Mouse (Mus musculus): ENCODE measurements around the gene 4930449I24Rik.
"Not testable (repeated sequence)": the region's sequence is repeated elsewhere in the genome, so short reads cannot be mapped to it uniquely, and the experiment has no call there.

The 4930449I24Rik gene

DNA sequence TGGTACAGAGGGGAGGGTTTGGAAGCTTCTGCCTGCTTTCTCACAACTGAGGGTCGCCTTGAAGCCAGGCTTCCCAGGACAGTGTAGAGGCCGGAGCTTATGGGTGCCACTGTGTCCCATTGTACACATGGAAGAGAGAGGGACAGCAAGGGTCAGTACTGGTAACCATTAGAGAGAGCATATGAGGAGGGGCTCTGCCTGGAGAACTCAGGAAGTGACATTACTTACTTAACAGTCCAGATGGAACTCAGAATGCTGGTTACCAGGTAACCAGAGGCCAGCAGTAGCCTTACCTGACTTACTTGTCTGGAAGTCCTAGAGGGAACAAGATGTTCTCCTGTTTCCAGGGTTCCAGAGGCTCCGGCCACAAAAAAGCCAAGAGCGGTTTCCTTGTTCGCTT, at the start of gene 4930449I24Rik:
Gene 4930449I24Rik, plus strand, starts transcription at position 301 of the 400 bp plus-strand sequence.
- in situ Hi-C loops (cut with MboI, MseI): not testable (repeated sequence)

DNA sequence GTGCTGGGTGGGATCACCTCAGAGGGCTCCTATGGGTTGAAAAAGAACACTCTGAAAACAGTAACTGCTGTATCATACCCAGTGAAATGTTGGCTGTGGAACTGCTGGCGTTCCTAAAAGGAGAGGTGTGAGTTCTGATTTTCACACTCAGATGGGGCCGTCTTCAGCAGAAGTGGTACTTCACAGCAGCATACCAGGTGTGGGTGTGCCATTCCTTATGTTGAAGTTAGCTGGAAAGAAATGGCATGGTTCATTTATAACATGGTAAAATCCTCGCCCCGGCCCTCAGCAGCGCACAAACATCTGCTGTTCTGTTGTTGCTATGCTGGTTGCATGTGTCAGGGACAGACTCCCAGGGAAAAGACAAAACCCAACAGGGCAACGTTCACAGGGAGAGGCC, 48.6 kb upstream of the 4930449I24Rik start:
- in situ Hi-C loops (cut with MboI, MseI): no loop called here

DNA sequence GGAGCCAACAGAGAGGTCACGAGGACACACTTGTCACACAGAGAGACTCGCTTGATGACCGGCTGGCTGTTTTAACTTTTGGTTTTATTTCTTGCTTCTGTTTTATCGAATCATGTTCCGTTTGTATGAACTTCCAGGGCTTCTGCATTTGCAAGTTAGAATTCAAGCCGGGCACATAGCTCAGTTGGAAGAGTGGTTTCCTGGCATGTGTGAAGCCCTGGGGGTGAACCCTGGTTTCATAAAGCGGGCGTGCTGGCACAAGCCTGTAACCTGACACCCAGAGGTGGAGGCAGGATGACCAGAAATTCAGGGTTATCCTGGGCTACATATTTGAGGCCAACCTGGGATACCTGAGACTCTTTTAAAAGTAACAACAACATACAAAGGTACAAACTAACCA, 40.6 kb upstream of the 4930449I24Rik start:
- in situ Hi-C loops (cut with MboI, MseI): loop anchor here (10.0 kb wide), 1 partner anchor 1397 kb away; no protein-coding TSS in a partner anchor

DNA sequence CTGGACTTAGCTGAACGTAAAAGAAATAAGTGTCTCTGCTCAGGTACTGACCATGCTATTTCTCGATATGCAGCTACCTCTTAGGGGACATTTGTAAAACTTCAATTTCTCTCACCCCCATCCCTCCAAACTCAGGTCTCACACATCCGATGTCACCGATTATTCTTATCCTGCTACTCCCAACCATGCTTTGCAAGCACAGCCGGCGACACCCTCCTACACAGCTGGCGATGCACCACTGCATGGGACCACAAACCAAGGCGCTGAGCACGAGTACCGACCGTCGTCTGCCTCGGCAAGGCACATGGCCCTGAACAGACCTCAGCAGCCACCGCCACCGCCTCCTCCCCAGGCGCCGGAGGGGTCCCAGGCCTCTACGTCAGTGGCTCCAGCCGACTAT, 35.5 kb upstream of the 4930449I24Rik start:
- in situ Hi-C loops (cut with MboI, MseI): loop anchor here (10.0 kb wide), 1 partner anchor 1402 kb away; no protein-coding TSS in a partner anchor

DNA sequence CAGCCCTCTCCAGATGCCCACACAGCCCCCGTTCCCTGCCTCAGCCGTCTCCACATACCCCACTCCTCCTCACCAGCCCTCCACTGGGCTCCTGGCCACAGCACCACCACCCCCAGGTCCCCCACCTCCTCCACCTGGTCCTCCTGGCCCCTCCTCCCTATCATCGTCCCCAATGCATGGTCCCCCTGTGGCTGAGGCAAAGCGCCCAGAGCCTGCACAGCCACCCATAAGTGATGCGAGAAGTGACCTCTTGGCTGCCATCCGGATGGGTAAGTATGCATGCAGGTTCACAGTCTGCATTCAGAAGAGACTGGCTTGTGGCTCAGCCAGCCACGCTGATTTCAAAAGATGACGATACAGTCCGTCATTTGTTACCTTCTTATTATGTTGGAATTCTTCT, 33.9 kb upstream of the 4930449I24Rik start:
- in situ Hi-C loops (cut with MboI, MseI): loop anchor here (10.0 kb wide), 1 partner anchor 1404 kb away; no protein-coding TSS in a partner anchor

DNA sequence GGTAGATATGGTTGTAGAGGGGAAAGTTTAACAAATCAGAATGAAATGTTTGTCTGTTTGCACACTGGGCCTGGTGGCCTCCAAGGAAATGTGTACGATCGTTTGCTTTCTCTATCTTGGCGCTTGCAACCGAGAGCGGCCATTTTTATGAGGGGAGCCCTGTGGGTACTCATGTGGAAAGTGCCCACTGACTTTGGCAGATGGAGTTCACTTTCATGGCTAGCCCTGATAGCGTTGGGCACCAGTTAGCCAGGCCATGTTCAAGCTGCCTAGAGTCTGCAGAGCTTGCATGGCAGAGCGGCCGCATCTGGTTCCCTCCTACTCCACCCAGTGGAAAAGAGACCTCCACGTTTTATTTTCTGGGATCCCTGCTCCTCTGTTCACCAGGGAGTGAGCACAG, 31.4 kb upstream of the 4930449I24Rik start:
- in situ Hi-C loops (cut with MboI, MseI): no loop called here

DNA sequence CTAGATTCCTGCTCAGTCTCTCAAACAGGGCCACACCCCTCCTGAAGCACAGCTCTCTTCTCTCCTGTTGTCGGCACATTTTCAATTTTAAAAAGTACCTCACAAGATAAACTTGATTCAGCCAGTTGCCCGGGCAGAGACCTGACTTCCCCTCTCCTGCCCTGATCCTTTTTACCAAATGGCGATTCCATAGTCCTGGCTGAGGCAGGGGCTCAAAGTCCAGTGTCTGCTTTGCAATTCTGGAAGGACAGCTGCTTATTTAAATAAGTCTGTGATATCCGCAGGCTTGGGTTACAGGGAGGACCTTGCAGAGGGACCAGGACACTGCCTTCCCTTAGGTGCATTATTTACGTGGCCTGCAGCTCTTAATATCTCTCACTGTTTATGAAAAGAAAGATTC, 30.9 kb upstream of the 4930449I24Rik start:
- in situ Hi-C loops (cut with MboI, MseI): no loop called here

DNA sequence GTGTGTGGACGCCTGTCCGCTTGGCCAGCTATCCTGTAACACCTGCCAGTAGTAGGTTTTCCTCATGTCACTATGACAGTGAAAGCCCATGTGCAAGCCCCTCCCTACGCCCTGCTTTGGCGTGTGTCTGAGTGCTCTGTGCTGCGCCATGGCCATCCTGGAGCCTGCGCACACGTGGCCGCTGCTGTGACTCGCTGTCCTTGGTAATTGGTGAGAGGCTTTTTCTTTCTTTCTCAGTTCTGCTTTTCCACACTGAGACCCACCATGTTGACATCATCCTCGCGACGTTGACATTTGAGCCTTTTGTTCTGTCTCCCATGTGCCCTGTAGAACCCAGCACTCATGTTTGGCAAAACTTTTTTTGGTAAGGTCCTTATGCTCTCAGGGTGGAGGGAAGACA, 30.4 kb upstream of the 4930449I24Rik start:
- in situ Hi-C loops (cut with MboI, MseI): no loop called here

DNA sequence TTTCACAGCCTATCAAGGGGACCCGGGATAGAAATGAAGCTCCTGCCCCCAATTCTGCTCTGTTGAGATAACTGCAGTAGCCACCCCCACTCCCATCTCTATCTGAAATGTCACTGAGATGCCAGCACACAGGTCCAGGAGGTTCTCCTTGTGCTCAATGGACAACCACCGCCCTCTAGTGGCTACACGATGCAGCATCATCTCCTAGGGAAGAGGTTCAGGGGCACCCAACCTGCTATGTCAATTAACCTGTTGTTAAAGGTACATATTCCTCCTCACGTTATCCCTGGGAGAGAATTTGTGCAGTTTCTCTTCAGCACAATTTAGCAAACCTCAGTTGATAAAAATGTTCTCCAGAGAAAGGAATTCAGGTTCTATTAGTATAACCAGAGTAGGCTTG, 22.6 kb upstream of the 4930449I24Rik start:
- in situ Hi-C loops (cut with MboI, MseI): not testable (repeated sequence)

DNA sequence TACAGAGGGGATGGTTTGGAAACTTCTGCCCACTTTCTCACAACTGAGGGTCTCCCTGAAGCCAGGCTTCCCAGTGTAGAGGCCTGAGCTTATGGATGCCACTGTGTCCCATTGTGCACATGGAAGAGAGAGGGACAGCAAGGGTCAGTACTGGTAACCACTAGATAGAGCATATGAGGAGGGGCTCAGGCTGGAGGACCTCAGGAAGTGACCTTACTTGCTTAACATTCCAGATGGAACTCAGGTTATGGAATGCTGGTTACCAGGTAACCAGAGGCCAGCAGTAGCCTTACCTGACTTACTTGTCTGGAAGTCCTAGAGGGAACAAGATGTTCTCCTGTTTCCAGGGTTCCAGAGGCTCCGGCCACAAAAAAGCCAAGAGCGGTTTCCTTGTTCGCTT, 20.5 kb upstream of the 4930449I24Rik start, which contains the start of gene Gm6408:
Gene Gm6408, plus strand, starts transcription at position 301 of the 400 bp plus-strand sequence.
- in situ Hi-C loops (cut with MboI, MseI): loop anchor here (5.0 kb wide), 1 partner anchor 324 kb away; no protein-coding TSS in a partner anchor

DNA sequence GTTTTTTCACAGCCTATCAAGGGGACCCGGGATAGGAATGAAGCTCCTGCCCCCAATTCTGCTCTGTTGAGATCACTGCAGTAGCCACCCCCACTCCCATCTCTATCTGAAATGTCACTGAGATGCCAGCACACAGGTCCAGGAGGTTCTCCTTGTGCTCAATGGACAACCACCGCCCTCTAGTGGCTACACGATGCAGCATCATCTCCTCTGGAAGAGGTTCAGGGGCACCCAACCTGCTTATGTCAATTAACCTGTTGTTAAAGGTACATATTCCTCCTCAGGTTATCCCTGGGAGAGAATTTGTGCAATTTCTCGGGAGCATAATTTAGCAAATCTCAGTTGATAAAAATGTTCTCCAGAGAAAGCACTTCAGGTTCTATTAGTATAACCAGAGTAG, 13.2 kb upstream of the 4930449I24Rik start:
- in situ Hi-C loops (cut with MboI, MseI): not testable (repeated sequence)

DNA sequence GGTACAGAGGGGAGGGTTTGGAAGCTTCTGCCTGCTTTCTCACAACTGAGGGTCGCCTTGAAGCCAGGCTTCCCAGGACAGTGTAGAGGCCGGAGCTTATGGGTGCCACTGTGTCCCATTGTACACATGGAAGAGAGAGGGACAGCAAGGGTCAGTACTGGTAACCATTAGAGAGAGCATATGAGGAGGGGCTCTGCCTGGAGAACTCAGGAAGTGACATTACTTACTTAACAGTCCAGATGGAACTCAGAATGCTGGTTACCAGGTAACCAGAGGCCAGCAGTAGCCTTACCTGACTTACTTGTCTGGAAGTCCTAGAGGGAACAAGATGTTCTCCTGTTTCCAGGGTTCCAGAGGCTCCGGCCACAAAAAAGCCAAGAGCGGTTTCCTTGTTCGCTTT, 11.1 kb upstream of the 4930449I24Rik start, which contains the start of gene Gm6370:
Gene Gm6370, plus strand, starts transcription at position 301 of the 400 bp plus-strand sequence.
- in situ Hi-C loops (cut with MboI, MseI): loop anchor here (5.0 kb wide), 1 partner anchor 36 kb away; the partner anchor contains the start of gene Gm3404

DNA sequence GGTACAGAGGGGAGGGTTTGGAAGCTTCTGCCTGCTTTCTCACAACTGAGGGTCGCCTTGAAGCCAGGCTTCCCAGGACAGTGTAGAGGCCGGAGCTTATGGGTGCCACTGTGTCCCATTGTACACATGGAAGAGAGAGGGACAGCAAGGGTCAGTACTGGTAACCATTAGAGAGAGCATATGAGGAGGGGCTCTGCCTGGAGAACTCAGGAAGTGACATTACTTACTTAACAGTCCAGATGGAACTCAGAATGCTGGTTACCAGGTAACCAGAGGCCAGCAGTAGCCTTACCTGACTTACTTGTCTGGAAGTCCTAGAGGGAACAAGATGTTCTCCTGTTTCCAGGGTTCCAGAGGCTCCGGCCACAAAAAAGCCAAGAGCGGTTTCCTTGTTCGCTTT, 11.6 kb downstream of the 4930449I24Rik start, which contains the start of gene Gm3402:
Gene Gm3402, plus strand, starts transcription at position 301 of the 400 bp plus-strand sequence.
- in situ Hi-C loops (cut with MboI, MseI): not testable (repeated sequence)

DNA sequence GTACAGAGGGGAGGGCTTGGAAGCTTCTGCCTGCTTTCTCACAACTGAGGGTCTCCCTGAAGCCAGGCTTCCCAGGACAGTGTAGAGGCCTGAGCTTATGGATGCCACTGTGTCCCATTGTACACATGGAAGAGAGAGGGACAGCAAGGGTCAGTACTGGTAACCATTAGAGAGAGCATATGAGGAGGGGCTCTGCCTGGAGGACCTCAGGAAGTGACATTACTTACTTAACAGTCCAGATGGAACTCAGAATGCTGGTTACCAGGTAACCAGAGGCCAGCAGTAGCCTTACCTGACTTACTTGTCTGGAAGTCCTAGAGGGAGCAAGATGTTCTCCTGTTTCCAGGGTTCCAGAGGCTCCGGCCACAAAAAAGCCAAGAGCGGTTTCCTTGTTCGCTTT, 23.3 kb downstream of the 4930449I24Rik start, which contains the start of gene Gm3404:
Gene Gm3404, plus strand, starts transcription at position 301 of the 400 bp plus-strand sequence.
- in situ Hi-C loops (cut with MboI, MseI): loop anchor here (5.0 kb wide), 1 partner anchor 33 kb away; the partner anchor contains the start of gene Gm6370

DNA sequence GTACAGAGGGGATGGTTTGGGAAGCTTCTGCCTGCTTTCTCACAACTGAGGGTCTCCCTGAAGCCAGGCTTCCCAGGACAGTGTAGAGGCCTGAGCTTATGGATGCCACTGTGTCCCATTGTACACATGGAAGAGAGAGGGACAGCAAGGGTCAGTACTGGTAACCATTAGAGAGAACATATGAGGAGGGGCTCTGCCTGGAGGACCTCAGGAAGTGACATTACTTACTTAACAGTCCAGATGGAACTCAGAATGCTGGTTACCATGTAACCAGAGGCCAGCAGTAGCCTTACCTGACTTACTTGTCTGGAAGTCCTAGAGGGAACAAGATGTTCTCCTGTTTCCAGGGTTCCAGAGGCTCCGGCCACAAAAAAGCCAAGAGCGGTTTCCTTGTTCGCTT, 35.1 kb downstream of the 4930449I24Rik start, which contains the start of gene Gm3409:
Gene Gm3409, plus strand, starts transcription at position 301 of the 400 bp plus-strand sequence.
- in situ Hi-C loops (cut with MboI, MseI): not testable (repeated sequence)
